Mouse (Mus musculus) cerebellum, adult 9-11 months (tissue): Measurements from ENCODE around the gene Gpr37l1.
A peak's percentile ranks its signal among the peaks of the same experiment; 100 is the strongest.
"Not testable (repeated sequence)": the region's sequence is repeated elsewhere in the genome, so short reads cannot be mapped to it uniquely, and the experiment has no call there.

ENCODE experiments used
- DNase-seq: peaks from one replicate; pipeline ENCODE4 v3.0.0; 2022

The Gpr37l1 gene

GRCm38 (mm10) chr1:135167435-135167834 lies at the start of gene Gpr37l1:
Gene Gpr37l1 (minus strand): TSS chr1:135167681.
- DNase-seq = no peak

GRCm38 (mm10) chr1:135213772-135214640 lies 46.5 kb upstream of the Gpr37l1 start:
- DNase-seq = no peak

GRCm38 (mm10) chr1:135210421-135210820 lies 42.9 kb upstream of the Gpr37l1 start:
- no peak for DNase-seq

GRCm38 (mm10) chr1:135208716-135209115 lies 41.2 kb upstream of the Gpr37l1 start:
- DNase-seq = no peak

- no peak for DNase-seq
Observed at GRCm38 (mm10) chr1:135206586-135207339, 39.3 kb upstream of the Gpr37l1 start.

- no peak for DNase-seq
Observed at GRCm38 (mm10) chr1:135205257-135205656, 37.8 kb upstream of the Gpr37l1 start.

- no peak for DNase-seq
Observed at GRCm38 (mm10) chr1:135204196-135205126, 37.0 kb upstream of the Gpr37l1 start.

GRCm38 (mm10) chr1:135200400-135200799 lies 32.9 kb upstream of the Gpr37l1 start:
- no peak for DNase-seq

- DNase-seq = no peak
Observed at GRCm38 (mm10) chr1:135199014-135199819, 31.7 kb upstream of the Gpr37l1 start.

GRCm38 (mm10) chr1:135198412-135198811 lies 30.9 kb upstream of the Gpr37l1 start:
- no peak for DNase-seq

GRCm38 (mm10) chr1:135195907-135196440 lies 28.5 kb upstream of the Gpr37l1 start:
- DNase-seq = no peak

GRCm38 (mm10) chr1:135194335-135194734 lies 26.9 kb upstream of the Gpr37l1 start:
- DNase-seq = peak; percentile 61

GRCm38 (mm10) chr1:135189186-135189585 lies 21.7 kb upstream of the Gpr37l1 start:
- no peak for DNase-seq

- no peak for DNase-seq
Observed at GRCm38 (mm10) chr1:135188197-135188596, 20.7 kb upstream of the Gpr37l1 start.

- not testable (repeated sequence) for DNase-seq
Observed at GRCm38 (mm10) chr1:135187016-135187415, 19.5 kb upstream of the Gpr37l1 start.

- peak; percentile 39 for DNase-seq
Observed at GRCm38 (mm10) chr1:135186427-135186826, 18.9 kb upstream of the Gpr37l1 start.

- no peak for DNase-seq
Observed at GRCm38 (mm10) chr1:135185936-135186335, 18.5 kb upstream of the Gpr37l1 start.

GRCm38 (mm10) chr1:135183941-135184570 lies 16.6 kb upstream of the Gpr37l1 start:
- no peak for DNase-seq

- DNase-seq = no peak
Observed at GRCm38 (mm10) chr1:135183448-135183847, 16.0 kb upstream of the Gpr37l1 start.

- DNase-seq = no peak
Observed at GRCm38 (mm10) chr1:135182975-135183374, 15.5 kb upstream of the Gpr37l1 start.
